Mouse (Mus musculus) bone marrow macrophage, adult 2 months (primary cell): Measurements from ENCODE around the gene Taar6.

Source experiments
- CTCF ChIP-seq: IDR thresholded peaks from 2 replicates; pipeline ENCODE4 v1.5.1; 2012; ENCODE audit warnings: low read depth, mild to moderate bottlenecking, low read length, moderate library complexity
- POLR2A ChIP-seq: IDR thresholded peaks from 2 replicates; pipeline ENCODE4 v1.6.1; 2012; ENCODE audit warnings: mild to moderate bottlenecking, low read depth, low read length, borderline replicate concordance

GRCm38 (mm10) chr10:23993381-23993780 lies 7.9 kb upstream of the Taar6 start, which contains the start of gene Taar7a:
- TF ChIP-seq POLR2A (no peak), CTCF (no peak)
